Mouse (Mus musculus): ENCODE results near the gene Sugt1. TPM values are rescaled to one million over a fixed set of nuclear protein-coding genes. Genes with fewer than 3 reads are reported as not detected.

Gene Sugt1
- polyA plus RNA-seq, 1 experiment from 2014 or later, result 150 TPM

DNA sequence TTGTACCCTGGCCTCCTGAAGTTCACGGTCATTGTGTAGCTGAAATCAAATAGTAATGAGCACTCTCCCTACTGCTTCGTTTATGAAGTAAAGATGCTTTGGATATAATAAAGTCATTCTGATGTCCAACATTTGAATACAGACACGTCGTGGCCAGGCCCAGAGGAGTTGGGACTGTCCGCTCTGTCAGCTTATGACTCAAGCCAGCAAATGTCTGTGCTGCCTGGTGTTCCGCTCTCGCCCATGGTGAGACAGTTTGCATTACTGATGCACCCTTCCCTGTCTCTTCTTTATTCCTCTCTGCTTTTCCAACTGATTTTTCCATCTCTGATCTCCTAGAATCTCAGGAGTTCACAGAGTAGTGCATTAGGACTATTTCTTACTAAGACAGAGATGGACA is 32.3 kb downstream of the Sugt1 start:
- WGBS, result 92% methylated on average over 7 of the region's 7 CpGs
- ATAC-seq (replicated peaks; ENCODE audit: low FRiP score), result no peak
- H3K36me3 ChIP-seq (ENCODE audit: control insufficient read depth, insufficient read depth, low read length), result no peaks in the 10 kb centered on the region; the same call in 1 of the 2 replicates

DNA sequence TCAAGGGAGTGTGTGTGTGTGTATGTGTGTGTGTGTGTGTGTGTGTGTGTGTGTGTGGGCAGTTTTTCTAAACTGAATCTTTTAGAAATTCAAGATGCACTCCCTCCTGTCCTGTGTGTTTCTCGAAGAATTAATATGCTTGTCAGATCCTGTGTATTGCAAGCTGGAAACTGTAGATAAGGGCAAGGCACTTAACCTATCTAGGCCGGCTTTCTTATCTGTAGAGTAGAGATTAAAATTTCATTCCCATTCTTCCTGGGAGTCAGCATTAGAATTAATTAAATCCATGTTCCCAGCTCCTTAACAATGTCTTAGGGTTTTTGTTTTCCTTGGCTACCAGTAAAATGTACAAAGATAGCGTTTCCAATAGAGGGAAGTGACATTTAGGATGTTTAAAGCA is 33.7 kb downstream of the Sugt1 start:
- H3K36me3 ChIP-seq (ENCODE audit: control insufficient read depth, insufficient read depth, low read length), result peaks cover 6% of the 10 kb centered on the region; the same call in 1 of the 2 replicates
- ATAC-seq (replicated peaks; ENCODE audit: low FRiP score) (no peak), DNase-seq (ENCODE audit: low spot score) (no peak)
- no peaks in the 10 kb centered on the region for H3K9me3 ChIP-seq (ENCODE audit: control insufficient read depth, low read length)
- H3K4me1 ChIP-seq (replicated peaks; ENCODE audit: control insufficient read depth, insufficient read depth, low read length), result no peaks in the 10 kb centered on the region
- no peak overlapping the region for H3K4me2 ChIP-seq (ENCODE audit: low read depth, low read length, severe bottlenecking)
- H3K27ac ChIP-seq (ENCODE audit: low read depth, low read length), result no peak overlapping the region
- H3K9ac ChIP-seq (ENCODE audit: low read length), result no peak overlapping the region
- no peaks in the 10 kb centered on the region for H3K27me3 ChIP-seq (ENCODE audit: control insufficient read depth, insufficient read depth, low read length)
- H3K4me3 ChIP-seq (ENCODE audit: low read depth, low read length), result no peak overlapping the region
- WGBS, result 85% methylated on average over 3 of the region's 3 CpGs

More for the DNA sequence above, 32.3 kb downstream of the Sugt1 start:
- Histone ChIP-seq H3K27ac (ENCODE audit: low read depth, low read length) (no peak overlapping the region), H3K4me3 (ENCODE audit: low read depth, low read length) (no peak overlapping the region), H3K27me3 (ENCODE audit: control insufficient read depth, insufficient read depth, low read length) (no peaks in the 10 kb centered on the region), H3K4me2 (ENCODE audit: low read depth, low read length, severe bottlenecking) (no peak overlapping the region), H3K4me1 (replicated peaks; ENCODE audit: control insufficient read depth, insufficient read depth, low read length) (no peaks in the 10 kb centered on the region), H3K9ac (ENCODE audit: low read length) (no peak overlapping the region), H3K9me3 (ENCODE audit: control insufficient read depth, low read length) (no peaks in the 10 kb centered on the region)
- DNase-seq (ENCODE audit: low spot score), result no peak

DNA sequence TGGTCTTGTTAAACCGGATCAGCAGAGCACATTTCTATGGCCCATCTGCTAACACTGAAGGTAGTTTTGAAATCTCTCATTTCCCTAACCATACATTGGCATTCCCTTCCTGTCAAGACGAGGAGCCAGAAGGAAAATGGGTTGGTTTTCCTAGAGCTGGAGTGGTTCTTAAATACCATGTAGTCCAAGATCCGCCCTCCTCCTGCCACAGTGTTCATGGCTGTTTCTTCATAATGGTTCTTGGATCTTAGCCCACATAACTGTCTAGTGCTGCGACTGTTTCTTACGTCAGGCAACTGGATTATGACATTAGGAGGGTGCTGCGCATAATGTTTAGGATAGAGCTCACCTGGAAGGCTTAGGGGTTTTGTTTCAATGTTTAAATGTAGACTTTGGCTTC is 44.8 kb downstream of the Sugt1 start:
- 96% methylated on average over 6 of the region's 6 CpGs for WGBS
- Histone ChIP-seq H3K4me2 (ENCODE audit: low read depth, low read length, severe bottlenecking) (no peak overlapping the region), H3K4me1 (replicated peaks; ENCODE audit: control insufficient read depth, insufficient read depth, low read length) (no peaks in the 10 kb centered on the region), H3K27me3 (ENCODE audit: control insufficient read depth, insufficient read depth, low read length) (no peaks in the 10 kb centered on the region), H3K4me3 (ENCODE audit: low read depth, low read length) (no peak overlapping the region), H3K36me3 (ENCODE audit: control insufficient read depth, insufficient read depth, low read length) (no peaks in the 10 kb centered on the region; the same call in 1 of the 2 replicates), H3K9me3 (ENCODE audit: control insufficient read depth, low read length) (no peaks in the 10 kb centered on the region), H3K27ac (ENCODE audit: low read depth, low read length) (no peak overlapping the region), H3K9ac (ENCODE audit: low read length) (no peak overlapping the region)
- no peak for DNase-seq (ENCODE audit: low spot score)
- ATAC-seq (replicated peaks; ENCODE audit: low FRiP score), result no peak

DNA sequence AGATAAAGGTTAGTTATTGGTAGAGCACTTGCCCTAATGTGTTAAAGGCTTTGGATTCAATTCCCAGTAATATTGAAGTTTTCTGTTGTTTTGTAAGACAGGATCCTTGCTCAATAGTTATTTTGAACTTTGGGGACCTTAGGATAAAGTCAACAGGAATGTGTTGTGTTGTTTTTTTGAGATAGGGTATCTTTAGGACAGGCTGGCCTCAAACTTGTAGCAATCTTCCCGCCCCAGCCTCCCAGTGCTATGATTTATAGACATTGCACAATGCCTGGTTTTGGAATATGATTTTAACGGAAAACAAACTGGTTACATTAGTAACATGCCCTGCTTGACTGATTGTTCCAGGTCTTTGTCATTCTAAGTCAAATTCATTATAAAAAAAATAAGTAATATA is 45.7 kb downstream of the Sugt1 start:
- Histone ChIP-seq H3K4me2 (ENCODE audit: low read depth, low read length, severe bottlenecking) (no peak overlapping the region), H3K27me3 (ENCODE audit: control insufficient read depth, insufficient read depth, low read length) (no peaks in the 10 kb centered on the region), H3K27ac (ENCODE audit: low read depth, low read length) (no peak overlapping the region), H3K36me3 (ENCODE audit: control insufficient read depth, insufficient read depth, low read length) (no peaks in the 10 kb centered on the region), H3K9me3 (ENCODE audit: control insufficient read depth, low read length) (no peaks in the 10 kb centered on the region), H3K4me3 (ENCODE audit: low read depth, low read length) (no peak overlapping the region), H3K9ac (ENCODE audit: low read length) (no peak overlapping the region), H3K4me1 (replicated peaks; ENCODE audit: control insufficient read depth, insufficient read depth, low read length) (no peaks in the 10 kb centered on the region)
- DNase-seq (ENCODE audit: low spot score), result no peak
- 96% methylated on average over 2 of the region's 2 CpGs for WGBS
- ATAC-seq (replicated peaks; ENCODE audit: low FRiP score), result no peak

DNA sequence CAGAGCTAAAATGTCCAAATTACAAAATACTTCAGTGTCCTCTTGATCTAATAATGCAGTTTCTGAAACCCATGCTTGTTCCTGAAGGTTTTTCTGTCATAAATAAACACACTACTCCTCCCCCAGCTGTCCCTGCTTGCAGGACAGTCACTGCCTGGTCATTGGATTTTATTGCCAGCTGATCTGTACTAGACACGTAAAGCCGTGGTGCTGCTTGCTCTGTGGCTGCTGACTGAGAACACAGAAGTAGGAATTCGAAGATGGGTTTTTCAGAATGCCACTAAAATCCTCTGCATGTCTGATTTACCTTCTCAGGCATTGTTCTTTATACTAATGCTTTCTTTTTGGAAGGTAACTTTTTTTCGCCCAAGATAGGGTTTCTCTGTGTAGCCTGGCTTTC is 49.3 kb downstream of the Sugt1 start:
- Histone ChIP-seq H3K4me2 (ENCODE audit: low read depth, low read length, severe bottlenecking) (no peak overlapping the region), H3K4me1 (replicated peaks; ENCODE audit: control insufficient read depth, insufficient read depth, low read length) (no peaks in the 10 kb centered on the region), H3K4me3 (ENCODE audit: low read depth, low read length) (no peak overlapping the region), H3K36me3 (ENCODE audit: control insufficient read depth, insufficient read depth, low read length) (no peaks in the 10 kb centered on the region), H3K27me3 (ENCODE audit: control insufficient read depth, insufficient read depth, low read length) (no peaks in the 10 kb centered on the region), H3K27ac (ENCODE audit: low read depth, low read length) (no peak overlapping the region), H3K9ac (ENCODE audit: low read length) (no peak overlapping the region), H3K9me3 (ENCODE audit: control insufficient read depth, low read length) (no peaks in the 10 kb centered on the region)
- no peak for ATAC-seq (replicated peaks; ENCODE audit: low FRiP score)
- DNase-seq (ENCODE audit: low spot score), result no peak
- 84% methylated on average over 4 of the region's 4 CpGs for WGBS

DNA sequence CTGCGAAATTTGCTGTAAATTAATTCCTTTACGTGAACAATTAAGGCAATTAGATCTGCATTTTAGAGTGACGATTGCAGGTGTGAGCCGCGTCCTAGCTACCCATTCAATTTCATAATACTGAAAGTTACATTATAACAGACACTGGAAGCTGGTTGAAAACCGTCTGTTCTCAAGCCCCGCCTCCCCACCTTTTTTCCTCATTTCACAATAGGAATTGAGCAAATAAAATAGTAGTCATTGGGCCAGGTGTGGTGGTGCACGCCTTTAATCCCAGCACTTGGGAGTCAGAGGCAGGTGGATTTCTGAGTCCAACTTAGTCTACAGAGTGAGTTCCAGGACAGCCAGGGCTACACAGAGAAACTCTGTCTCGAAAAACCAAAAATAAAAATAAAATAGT is 54.6 kb downstream of the Sugt1 start:
- Histone ChIP-seq H3K9me3 (ENCODE audit: control insufficient read depth, low read length) (no peaks in the 10 kb centered on the region), H3K27me3 (ENCODE audit: control insufficient read depth, insufficient read depth, low read length) (no peaks in the 10 kb centered on the region), H3K4me3 (ENCODE audit: low read depth, low read length) (no peak overlapping the region), H3K27ac (ENCODE audit: low read depth, low read length) (no peak overlapping the region), H3K4me2 (ENCODE audit: low read depth, low read length, severe bottlenecking) (no peak overlapping the region), H3K9ac (ENCODE audit: low read length) (no peak overlapping the region), H3K4me1 (replicated peaks; ENCODE audit: control insufficient read depth, insufficient read depth, low read length) (0 out of 2 replicates have a peak, but pooled peaks cover 2% of the 10 kb centered on the region), H3K36me3 (ENCODE audit: control insufficient read depth, insufficient read depth, low read length) (no peaks in the 10 kb centered on the region)
- WGBS, result 78% methylated on average over 9 of the region's 9 CpGs
- no peak for ATAC-seq (replicated peaks; ENCODE audit: low FRiP score)
- DNase-seq (ENCODE audit: low spot score), result no peak

DNA sequence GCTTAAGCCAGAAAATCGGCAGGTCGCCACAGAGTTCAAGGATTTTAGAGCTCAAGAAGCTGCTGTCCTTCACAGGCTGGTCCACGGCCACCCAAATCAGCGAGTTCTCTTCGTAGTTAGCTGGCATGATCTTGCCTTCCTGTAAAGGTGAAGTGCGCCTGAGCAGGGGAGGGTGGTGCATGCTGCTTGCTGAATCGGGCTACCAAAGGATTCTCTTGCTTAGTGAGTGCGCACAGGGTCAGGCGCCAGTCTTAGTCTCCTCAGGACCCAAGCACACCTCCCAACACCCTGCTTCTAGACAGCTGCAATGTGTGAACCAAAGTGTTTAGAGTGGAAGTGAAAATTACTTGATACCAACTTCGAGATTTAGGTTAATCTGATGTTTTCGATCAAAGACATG is 57.9 kb downstream of the Sugt1 start:
- Histone ChIP-seq H3K36me3 (ENCODE audit: control insufficient read depth, insufficient read depth, low read length) (no peaks in the 10 kb centered on the region), H3K9ac (ENCODE audit: low read length) (no peak overlapping the region), H3K27me3 (ENCODE audit: control insufficient read depth, insufficient read depth, low read length) (no peaks in the 10 kb centered on the region), H3K4me3 (ENCODE audit: low read depth, low read length) (no peak overlapping the region), H3K9me3 (ENCODE audit: control insufficient read depth, low read length) (no peaks in the 10 kb centered on the region), H3K4me2 (ENCODE audit: low read depth, low read length, severe bottlenecking) (no peak overlapping the region), H3K4me1 (replicated peaks; ENCODE audit: control insufficient read depth, insufficient read depth, low read length) (0 out of 2 replicates have a peak, but pooled peaks cover 2% of the 10 kb centered on the region), H3K27ac (ENCODE audit: low read depth, low read length) (no peak overlapping the region)
- no peak for ATAC-seq (replicated peaks; ENCODE audit: low FRiP score)
- 34% methylated on average over 11 of the region's 11 CpGs for WGBS
- DNase-seq (ENCODE audit: low spot score), result no peak

DNA sequence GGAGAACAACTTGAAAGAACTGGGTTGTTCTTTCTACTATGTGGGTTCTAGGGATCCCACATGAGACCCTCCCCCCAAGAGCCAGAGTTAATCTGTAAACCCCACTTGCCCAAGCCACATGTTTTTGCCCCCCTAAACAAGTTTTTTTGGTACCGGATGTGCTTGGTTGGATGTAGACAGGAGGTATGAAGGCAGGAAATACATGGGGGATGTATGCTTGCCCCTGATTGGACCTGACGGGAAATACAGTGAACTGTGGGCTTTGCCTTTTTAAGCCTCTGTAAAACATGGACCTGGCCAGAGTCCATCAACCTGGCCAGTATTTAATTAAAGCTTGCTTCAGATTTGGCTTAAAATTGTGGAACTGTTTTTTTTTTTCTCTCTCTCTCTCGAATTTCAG is 62.2 kb downstream of the Sugt1 start:
- ATAC-seq (replicated peaks; ENCODE audit: low FRiP score) (no peak), DNase-seq (ENCODE audit: low spot score) (no peak)
- H3K4me1 ChIP-seq (replicated peaks; ENCODE audit: control insufficient read depth, insufficient read depth, low read length), result 0 out of 2 replicates have a peak, but pooled peaks cover 2% of the 10 kb centered on the region
- WGBS, result 82% methylated on average over 3 of the region's 3 CpGs
- H3K9me3 ChIP-seq (ENCODE audit: control insufficient read depth, low read length), result no peaks in the 10 kb centered on the region
- H3K36me3 ChIP-seq (ENCODE audit: control insufficient read depth, insufficient read depth, low read length), result no peaks in the 10 kb centered on the region
- H3K9ac ChIP-seq (ENCODE audit: low read length), result no peak overlapping the region
- H3K27ac ChIP-seq (ENCODE audit: low read depth, low read length), result no peak overlapping the region
- no peak overlapping the region for H3K4me3 ChIP-seq (ENCODE audit: low read depth, low read length)
- no peaks in the 10 kb centered on the region for H3K27me3 ChIP-seq (ENCODE audit: control insufficient read depth, insufficient read depth, low read length)
- no peak overlapping the region for H3K4me2 ChIP-seq (ENCODE audit: low read depth, low read length, severe bottlenecking)

DNA sequence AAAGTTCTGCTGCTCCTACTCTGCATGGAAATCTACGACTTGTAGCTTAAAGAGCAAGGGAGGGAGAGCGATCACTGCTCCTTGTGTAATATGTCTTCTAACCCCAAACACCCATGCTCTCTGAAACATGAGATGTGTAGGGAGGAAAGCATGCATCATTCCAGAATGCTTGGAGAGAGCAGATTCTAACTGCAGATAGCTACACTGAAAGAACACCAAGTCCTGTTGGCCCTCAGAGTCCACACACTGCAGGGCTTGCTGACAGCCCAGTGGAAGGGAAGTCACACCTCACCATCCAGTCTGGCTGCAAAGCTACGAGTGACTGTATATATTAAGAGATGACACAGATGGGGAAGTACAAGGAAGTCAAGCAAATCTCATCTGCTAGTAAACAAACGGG is 65.2 kb downstream of the Sugt1 start:
- WGBS, result 83% methylated on average over 4 of the region's 4 CpGs
- H3K4me2 ChIP-seq (ENCODE audit: low read depth, low read length, severe bottlenecking), result no peak overlapping the region

More for the DNA sequence above, 65.2 kb downstream of the Sugt1 start:
- no peaks in the 10 kb centered on the region for H3K36me3 ChIP-seq (ENCODE audit: control insufficient read depth, insufficient read depth, low read length)
- no peak for ATAC-seq (replicated peaks; ENCODE audit: low FRiP score)
- DNase-seq (ENCODE audit: low spot score), result no peak
- H3K4me1 ChIP-seq (replicated peaks; ENCODE audit: control insufficient read depth, insufficient read depth, low read length), result no peaks in the 10 kb centered on the region
- H3K27ac ChIP-seq (ENCODE audit: low read depth, low read length), result no peak overlapping the region
- H3K9me3 ChIP-seq (ENCODE audit: control insufficient read depth, low read length), result no peaks in the 10 kb centered on the region
- no peaks in the 10 kb centered on the region for H3K27me3 ChIP-seq (ENCODE audit: control insufficient read depth, insufficient read depth, low read length)
- no peak overlapping the region for H3K4me3 ChIP-seq (ENCODE audit: low read depth, low read length)
- H3K9ac ChIP-seq (ENCODE audit: low read length), result no peak overlapping the region
